Mouse (Mus musculus) E14TG2a.4 (cell line): ENCODE measurements around the gene Apbb1.

Experiments
- CTCF ChIP-seq: conservative IDR thresholded peaks from 2 replicates; pipeline ENCODE4 v1.5.1; 2014; ENCODE audit warnings: low read length
- NANOG ChIP-seq: IDR thresholded peaks from 2 replicates; pipeline ENCODE4 v1.6.1; 2014; ENCODE audit warnings: borderline replicate concordance, low read length, mixed read lengths
- POU5F1 ChIP-seq: IDR thresholded peaks from 2 replicates; pipeline ENCODE4 v1.6.1; 2014; ENCODE audit warnings: low read length, borderline replicate concordance

- no peak for TF ChIP-seq CTCF
- TF ChIP-seq NANOG: no peak
- TF ChIP-seq POU5F1: no peak
Measured at GRCm38 (mm10) chr7:105588325-105588912, 7.0 kb upstream of the Apbb1 start.
